Mouse (Mus musculus) right cerebral cortex, adult 18-20 months (tissue): ENCODE results near the gene Vcl.
A peak's percentile ranks its signal among the peaks of the same experiment; 100 is the strongest.

ENCODE experiments used
- DNase-seq: peaks from one replicate; pipeline ENCODE4 v3.0.0; 2022; ENCODE audit warnings: mixed read lengths

Gene Vcl

GRCm38 (mm10) chr14:21073981-21074380, 144.8 kb downstream of the Vcl start:
- DNase-seq, result no peak

DNA sequence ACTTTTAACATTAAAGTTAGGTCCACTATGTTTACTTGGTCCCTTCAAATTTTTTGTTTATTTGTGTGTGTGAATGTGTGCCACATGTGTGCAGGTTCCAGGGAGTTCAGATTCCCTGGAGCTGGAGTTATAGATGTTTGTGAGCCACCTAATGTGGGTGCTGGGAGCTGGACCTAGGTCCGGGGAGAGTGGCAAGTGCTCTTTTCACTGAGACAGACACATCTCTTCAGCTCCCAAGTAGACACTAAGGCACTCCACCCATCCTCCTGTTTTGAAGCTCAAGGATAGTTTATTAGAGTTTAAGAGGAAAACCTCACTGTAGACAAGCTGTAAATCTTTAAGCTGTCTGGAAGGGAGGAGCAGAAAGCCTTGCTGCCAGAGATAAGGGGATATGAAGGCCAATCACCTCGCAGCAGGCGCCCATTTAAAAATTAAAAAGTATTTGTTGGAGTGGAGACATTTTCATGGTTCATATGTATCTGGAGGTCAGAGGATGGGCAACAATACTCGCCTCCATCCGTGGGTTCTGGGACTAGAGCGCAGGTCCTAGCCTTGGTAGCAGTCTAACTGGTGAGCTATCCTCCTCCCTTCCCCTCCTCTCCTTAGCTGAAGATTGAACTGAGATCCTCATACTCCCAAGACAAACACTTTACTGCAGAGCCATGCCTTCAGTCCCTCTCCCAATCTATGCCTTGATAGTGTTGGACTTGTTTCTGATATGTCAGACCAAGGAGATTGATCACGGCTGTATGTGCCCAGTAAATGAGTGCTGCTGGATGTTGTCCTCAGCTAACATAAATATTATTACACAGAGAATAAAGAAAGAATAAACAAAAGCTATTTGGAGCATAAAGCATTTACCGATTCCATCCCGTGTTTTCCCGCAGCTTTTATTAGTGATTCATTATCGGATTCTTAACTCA, 145.5 kb downstream of the Vcl start:
- DNase-seq, result no peak

- peak; percentile 90 for DNase-seq
Observed at GRCm38 (mm10) chr14:21075751-21076500, 146.7 kb downstream of the Vcl start.

GRCm38 (mm10) chr14:21076501-21077194, 147.4 kb downstream of the Vcl start:
- DNase-seq, result no peak

DNA sequence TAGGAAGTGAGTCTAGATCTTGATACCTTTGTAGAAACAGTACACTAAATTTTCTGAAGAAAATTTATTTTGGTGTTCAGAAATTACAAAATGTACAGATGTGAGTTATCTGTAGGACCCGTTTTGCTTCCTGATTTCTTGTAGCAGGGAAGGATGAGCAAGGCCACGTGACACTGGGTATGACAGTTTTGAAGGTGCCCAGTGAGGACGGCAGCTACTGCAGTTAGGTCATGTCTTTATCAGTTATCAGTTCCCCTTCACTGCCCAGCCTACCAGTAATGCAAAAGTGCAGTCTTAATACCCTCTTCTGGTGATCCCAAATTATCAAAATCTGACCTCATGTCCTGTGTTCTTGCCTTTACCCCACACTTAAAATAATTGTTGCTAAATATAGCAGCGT, 148.7 kb downstream of the Vcl start:
- DNase-seq, result no peak

DNA sequence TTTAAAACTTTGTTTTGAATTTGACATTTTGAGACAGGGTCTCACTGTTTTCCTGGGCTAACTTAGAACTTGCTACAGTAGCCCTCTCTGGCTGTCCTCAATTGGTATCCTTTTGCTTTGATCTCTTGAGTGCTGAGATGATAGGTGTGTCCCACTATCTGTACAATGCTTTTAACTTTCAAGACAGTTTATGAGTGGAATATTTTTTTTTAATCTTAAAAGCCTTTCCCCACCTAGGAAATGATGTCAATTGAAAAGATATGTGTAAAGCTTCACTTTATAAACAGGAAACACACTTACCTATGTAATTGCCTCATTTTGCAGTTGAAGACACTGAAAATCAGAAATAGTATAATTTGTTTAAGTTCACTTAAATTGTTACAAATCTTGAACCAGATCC, 149.3 kb downstream of the Vcl start:
- no peak for DNase-seq

- no peak for DNase-seq
Observed at GRCm38 (mm10) chr14:21082823-21083222, 153.6 kb downstream of the Vcl start.
